Mouse (Mus musculus): Measurements from ENCODE around the gene Mgll.

Mgll gene

GRCm38 (mm10) chr6:88724313-88725195 lies at the start of gene Mgll:
TSS of gene Mgll (plus strand) at chr6:88724412.
- in situ Hi-C loops (cut with MboI; ENCODE audit: low sequenced_read_pairs), result no loop called here

GRCm38 (mm10) chr6:88675815-88676214 lies 48.4 kb upstream of the Mgll start:
- in situ Hi-C loops (cut with MboI; ENCODE audit: low sequenced_read_pairs), result no loop called here

- in situ Hi-C loops (cut with MboI; ENCODE audit: low sequenced_read_pairs), result no loop called here
These were observed 47.2 kb upstream of the Mgll start for GRCm38 (mm10) chr6:88676753-88677736.

- in situ Hi-C loops (cut with MboI; ENCODE audit: low sequenced_read_pairs), result no loop called here
These were observed 46.5 kb upstream of the Mgll start for GRCm38 (mm10) chr6:88677738-88678137.

- in situ Hi-C loops (cut with MboI; ENCODE audit: low sequenced_read_pairs), result no loop called here
These were observed 43.2 kb upstream of the Mgll start for GRCm38 (mm10) chr6:88681026-88681425.

- in situ Hi-C loops (cut with MboI; ENCODE audit: low sequenced_read_pairs), result no loop called here
These were observed 40.7 kb upstream of the Mgll start for GRCm38 (mm10) chr6:88683380-88684053.

- in situ Hi-C loops (cut with MboI; ENCODE audit: low sequenced_read_pairs), result no loop called here
These were observed 36.0 kb upstream of the Mgll start for GRCm38 (mm10) chr6:88688171-88688570.

- in situ Hi-C loops (cut with MboI; ENCODE audit: low sequenced_read_pairs), result no loop called here
These were observed 35.5 kb upstream of the Mgll start for GRCm38 (mm10) chr6:88688712-88689111.

GRCm38 (mm10) chr6:88690211-88690610 lies 34.0 kb upstream of the Mgll start:
- in situ Hi-C loops (cut with MboI; ENCODE audit: low sequenced_read_pairs), result no loop called here

- in situ Hi-C loops (cut with MboI; ENCODE audit: low sequenced_read_pairs), result no loop called here
These were observed 32.9 kb upstream of the Mgll start for GRCm38 (mm10) chr6:88691361-88691760.

GRCm38 (mm10) chr6:88702887-88703286 lies 21.3 kb upstream of the Mgll start:
- in situ Hi-C loops (cut with MboI; ENCODE audit: low sequenced_read_pairs), result no loop called here

- in situ Hi-C loops (cut with MboI; ENCODE audit: low sequenced_read_pairs), result no loop called here
These were observed 20.5 kb upstream of the Mgll start for GRCm38 (mm10) chr6:88703731-88704130.

GRCm38 (mm10) chr6:88708401-88709278 lies 15.6 kb upstream of the Mgll start:
- in situ Hi-C loops (cut with MboI; ENCODE audit: low sequenced_read_pairs), result no loop called here

GRCm38 (mm10) chr6:88709279-88709575 lies 15.0 kb upstream of the Mgll start:
- in situ Hi-C loops (cut with MboI; ENCODE audit: low sequenced_read_pairs), result no loop called here

- in situ Hi-C loops (cut with MboI; ENCODE audit: low sequenced_read_pairs), result no loop called here
These were observed 12.9 kb upstream of the Mgll start for GRCm38 (mm10) chr6:88711313-88711712.

GRCm38 (mm10) chr6:88712083-88712482 lies 12.1 kb upstream of the Mgll start:
- in situ Hi-C loops (cut with MboI; ENCODE audit: low sequenced_read_pairs), result no loop called here

- in situ Hi-C loops (cut with MboI; ENCODE audit: low sequenced_read_pairs), result no loop called here
These were observed 10.9 kb upstream of the Mgll start for GRCm38 (mm10) chr6:88713320-88713719.

GRCm38 (mm10) chr6:88714200-88714674 lies 10.0 kb upstream of the Mgll start:
- in situ Hi-C loops (cut with MboI; ENCODE audit: low sequenced_read_pairs), result no loop called here

- in situ Hi-C loops (cut with MboI; ENCODE audit: low sequenced_read_pairs), result no loop called here
These were observed 8.8 kb upstream of the Mgll start for GRCm38 (mm10) chr6:88715378-88715781.

- in situ Hi-C loops (cut with MboI; ENCODE audit: low sequenced_read_pairs), result no loop called here
These were observed 8.2 kb upstream of the Mgll start for GRCm38 (mm10) chr6:88715966-88716365.

Data from CH12F3 (cell line).